Mouse (Mus musculus) liver, embryonic 14.5 days (tissue): Measurements from ENCODE around the gene Riok1.

Source experiments
- CTCF ChIP-seq: IDR thresholded peaks from 2 replicates; pipeline ENCODE4 v1.5.1; 2016; ENCODE audit warnings: antibody characterized with exemption, low read depth, control low read depth
- EP300 ChIP-seq: IDR thresholded peaks from 2 replicates; pipeline ENCODE4 v1.6.1; 2016; ENCODE audit warnings: antibody characterized with exemption, low read depth

GRCm38 (mm10) chr13:38079366-38079765, 42.6 kb downstream of the Riok1 start:
- no peak for TF ChIP-seq CTCF
- TF ChIP-seq EP300: no peak
